Mouse (Mus musculus): Measurements from ENCODE around the gene D1Pas1. TPM values are rescaled to one million over a fixed set of nuclear protein-coding genes. Genes with fewer than 3 reads are reported as not detected.

Gene D1Pas1
- polyA plus RNA-seq, 1 experiment from 2014 or later = 0.07 TPM

GRCm38 (mm10) chr1:187015673-187016072 lies 48.5 kb downstream of the D1Pas1 start:
- H3K27ac ChIP-seq (replicated peaks) = no peak overlapping the region
- 73% methylated on average over 1 of the region's 1 CpGs for WGBS
- no peak overlapping the region for H3K4me3 ChIP-seq (replicated peaks)
- peaks cover 5% of the 10 kb centered on the region; the same call in 1 of the 2 replicates for H3K4me1 ChIP-seq
- H3K9me3 ChIP-seq (replicated peaks) = no peaks in the 10 kb centered on the region
- H3K4me2 ChIP-seq (replicated peaks) = no peak overlapping the region
- H3K9ac ChIP-seq = no peak overlapping the region
- H3K36me3 ChIP-seq = no peaks in the 10 kb centered on the region
- ATAC-seq (ENCODE audit: insufficient number of reproducible peaks, low FRiP score, low TSS enrichment, low read depth) = no peak
- no peaks in the 10 kb centered on the region for H3K27me3 ChIP-seq

GRCm38 (mm10) chr1:187016116-187016515 lies 48.9 kb downstream of the D1Pas1 start:
- no peak overlapping the region for H3K9ac ChIP-seq
- no peaks in the 10 kb centered on the region for H3K9me3 ChIP-seq (replicated peaks)
- no peak overlapping the region for H3K27ac ChIP-seq (replicated peaks)
- ATAC-seq (ENCODE audit: insufficient number of reproducible peaks, low FRiP score, low TSS enrichment, low read depth) = no peak
- H3K27me3 ChIP-seq = no peaks in the 10 kb centered on the region
- 59% methylated on average over 4 of the region's 4 CpGs for WGBS
- H3K36me3 ChIP-seq = no peaks in the 10 kb centered on the region
- H3K4me3 ChIP-seq (replicated peaks) = no peak overlapping the region
- no peak overlapping the region for H3K4me2 ChIP-seq (replicated peaks)
- H3K4me1 ChIP-seq = peaks cover 5% of the 10 kb centered on the region; the same call in 1 of the 2 replicates

GRCm38 (mm10) chr1:187020011-187020410 lies 52.8 kb downstream of the D1Pas1 start:
- Histone ChIP-seq H3K4me3 (replicated peaks) (no peak overlapping the region), H3K36me3 (no peaks in the 10 kb centered on the region), H3K4me1 (peaks cover 5% of the 10 kb centered on the region; the same call in 1 of the 2 replicates), H3K4me2 (replicated peaks) (no peak overlapping the region), H3K27ac (replicated peaks) (no peak overlapping the region), H3K9me3 (replicated peaks) (no peaks in the 10 kb centered on the region), H3K27me3 (no peaks in the 10 kb centered on the region), H3K9ac (no peak overlapping the region)
- no peak for ATAC-seq (ENCODE audit: insufficient number of reproducible peaks, low FRiP score, low TSS enrichment, low read depth)
- WGBS = 73% methylated on average over 7 of the region's 7 CpGs

Other genes starting within 250 kb of the D1Pas1 start
- 62.6 and 62.7 TPM in 2 replicates for gene Rrp15, start 218.1 kb upstream of the D1Pas1 start, polyA plus RNA-seq (2015; fragmentation: Nextera tagmentation; extraction: Ambion mirVana)
- gene Spata17, start 248.0 kb downstream of the D1Pas1 start, polyA plus RNA-seq (2015; fragmentation: Nextera tagmentation; extraction: Ambion mirVana) = 1.8 and 3.9 TPM in 2 replicates
- gene Gpatch2, start 248.1 kb downstream of the D1Pas1 start, polyA plus RNA-seq (2015; fragmentation: Nextera tagmentation; extraction: Ambion mirVana) = 15.9 and 16.5 TPM in 2 replicates

Measured in embryonic facial prominence, embryonic 15.5 days (tissue).